Mouse (Mus musculus) midbrain, embryonic 12.5 days (tissue): ENCODE measurements around the gene Zfp362. TPM values are rescaled to one million over a fixed set of nuclear protein-coding genes. Genes with fewer than 3 reads are reported as not detected.

ENCODE experiments used
- ATAC-seq: fragments of 200-750 bp; cut with Nextera tagmentation; 2 replicates; pipeline ENCODE4 v1.8.0; 2017; ENCODE audit warnings: low read depth, moderate TSS enrichment, moderate library complexity; ENCODE audit not compliant: low FRiP score
- H3K27ac ChIP-seq: fragments of 300-500 bp; sonication (generic); replicated peaks from 2 replicates; pipeline ENCODE4 v1.5.1; 2016; ENCODE audit warnings: mild to moderate bottlenecking
- H3K27me3 ChIP-seq: fragments of 300-500 bp; sonication (generic); 2 replicates; pipeline ENCODE4 v1.6.1; 2016; ENCODE audit warnings: mild to moderate bottlenecking
- H3K36me3 ChIP-seq: fragments of 300-500 bp; sonication (generic); 2 replicates; pipeline ENCODE4 v1.6.1; 2016
- H3K4me1 ChIP-seq: fragments of 300-500 bp; sonication (generic); 2 replicates; pipeline ENCODE4 v1.6.1; 2016
- H3K4me2 ChIP-seq: fragments of 300-500 bp; sonication (generic); replicated peaks from 2 replicates; pipeline ENCODE4 v1.6.1; 2016; ENCODE audit warnings: mild to moderate bottlenecking, moderate library complexity
- H3K4me3 ChIP-seq: fragments of 300-500 bp; sonication (generic); 2 replicates; pipeline ENCODE4 v1.5.1; 2016; ENCODE audit warnings: mild to moderate bottlenecking
- H3K9ac ChIP-seq: fragments of 300-500 bp; sonication (generic); replicated peaks from 2 replicates; pipeline ENCODE4 v1.6.1; 2016; ENCODE audit warnings: mild to moderate bottlenecking, moderate library complexity
- H3K9me3 ChIP-seq: fragments of 300-500 bp; sonication (generic); 2 replicates; pipeline ENCODE4 v1.6.1; 2016; ENCODE audit warnings: mild to moderate bottlenecking
- WGBS: fragments of 180-500 bp; shearing (Covaris S2); methylation state at CpG from one replicate; pipeline ENCODE4 v1.1.7; 2016; 5-methylcytosine and 5-hydroxymethylcytosine counted together
- polyA plus RNA-seq: library from polyadenylated mRNA; unstranded; fragments of >200 nt; fragmentation: Nextera tagmentation; extraction: Ambion mirVana; gene quantifications from 2 replicates; pipeline ENCODE4 v1.2.1, GENCODE M21; 2016

The Zfp362 gene
- polyA plus RNA-seq, 1 experiment from 2014 or later = 43.5 TPM

GRCm38 (mm10) chr4:128734721-128735671 is 70.8 kb downstream of the Zfp362 start:
- H3K27me3 ChIP-seq = no peaks in the 10 kb centered on the region
- no peak for ATAC-seq
- peaks cover 82% of the 10 kb centered on the region for H3K4me1 ChIP-seq
- no peaks in the 10 kb centered on the region for H3K9me3 ChIP-seq
- 0 out of 2 replicates have a peak overlapping the region, but pooled peaks have one; percentile 3 for H3K4me3 ChIP-seq
- H3K9ac ChIP-seq = peak overlapping the region; percentile 43
- peak overlapping the region; percentile 81 for H3K27ac ChIP-seq
- peaks cover 15% of the 10 kb centered on the region; the same call in 1 of the 2 replicates for H3K36me3 ChIP-seq
- WGBS = 78% methylated on average over 18 of the region's 18 CpGs
- peak overlapping the region; percentile 30 for H3K4me2 ChIP-seq

DNA sequence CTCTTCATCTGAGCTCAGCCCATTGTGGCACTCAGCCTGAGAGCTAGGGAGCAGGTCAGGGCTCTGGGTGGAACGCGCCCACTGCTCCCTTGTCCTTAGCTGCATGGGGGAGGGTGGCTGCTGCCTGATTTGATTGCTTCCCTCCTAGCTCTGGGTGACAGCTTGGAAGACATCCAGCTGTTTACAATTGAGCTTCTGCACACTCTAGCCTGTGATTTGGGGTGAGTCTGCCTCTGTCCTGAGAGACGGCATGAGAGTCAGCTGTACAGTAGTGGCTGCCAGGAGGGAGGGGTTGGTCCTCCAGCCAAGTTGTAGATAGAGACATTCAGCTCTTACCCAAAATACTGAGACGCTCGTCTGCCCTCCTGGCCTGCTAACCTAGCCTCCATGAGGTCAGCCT is 71.6 kb downstream of the Zfp362 start:
- peak overlapping the region; percentile 81 for H3K27ac ChIP-seq
- peak overlapping the region; percentile 30 for H3K4me2 ChIP-seq
- H3K27me3 ChIP-seq = no peaks in the 10 kb centered on the region
- H3K36me3 ChIP-seq = peaks cover 15% of the 10 kb centered on the region; the same call in 1 of the 2 replicates
- no peaks in the 10 kb centered on the region for H3K9me3 ChIP-seq
- ATAC-seq = no peak
- WGBS = 22% methylated on average over 5 of the region's 5 CpGs
- peak overlapping the region; percentile 43 for H3K9ac ChIP-seq
- peaks cover 89% of the 10 kb centered on the region for H3K4me1 ChIP-seq
- 0 out of 2 replicates have a peak overlapping the region, but pooled peaks have one; percentile 3 for H3K4me3 ChIP-seq

DNA sequence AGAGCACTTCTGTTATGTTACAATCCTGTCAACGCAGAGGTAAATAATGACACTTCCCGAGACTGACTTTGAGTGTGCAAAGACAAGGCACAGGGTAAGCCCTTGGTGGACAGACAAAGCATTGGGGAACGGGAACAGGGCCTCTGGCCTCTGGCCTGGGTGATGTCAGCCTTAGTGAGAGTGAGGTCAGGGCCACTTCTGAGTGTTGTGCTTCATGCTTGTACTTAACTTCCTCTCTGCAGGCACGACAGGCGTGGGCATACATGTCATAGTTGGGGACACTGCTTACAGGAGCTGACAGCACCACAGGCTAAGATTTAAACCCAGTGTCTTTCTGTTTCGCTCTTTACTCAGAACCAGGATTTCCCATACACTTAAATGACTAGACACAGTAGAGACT is 72.3 kb downstream of the Zfp362 start:
- Histone ChIP-seq H3K4me2 (peak overlapping the region; percentile 30), H3K36me3 (peaks cover 15% of the 10 kb centered on the region; the same call in 1 of the 2 replicates)

DNA sequence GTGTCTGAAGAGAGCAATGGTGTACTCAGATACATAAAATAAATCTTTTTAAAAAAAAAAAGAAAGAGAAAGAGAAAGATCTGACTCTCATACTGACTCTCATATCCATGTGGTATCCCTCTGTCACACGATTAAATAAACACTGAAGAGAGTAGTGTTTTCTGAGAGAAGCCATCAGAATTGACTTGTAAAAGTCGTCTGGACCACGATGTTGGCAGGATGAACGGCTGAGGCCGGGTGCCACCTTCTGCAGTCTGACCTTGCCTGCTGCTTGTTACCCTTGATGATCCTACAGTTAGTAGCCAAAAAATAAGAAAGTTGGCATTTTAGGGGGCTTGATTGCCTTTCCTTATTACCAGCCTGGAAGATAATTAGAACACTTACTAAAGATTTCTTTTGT is 73.1 kb downstream of the Zfp362 start:
- 53% methylated on average over 5 of the region's 5 CpGs for WGBS
- Histone ChIP-seq H3K4me3 (no peak overlapping the region), H3K27me3 (no peaks in the 10 kb centered on the region), H3K9ac (no peak overlapping the region), H3K27ac (no peak overlapping the region), H3K4me2 (peak overlapping the region; percentile 30; the same call in 1 of the 2 replicates), H3K9me3 (no peaks in the 10 kb centered on the region), H3K36me3 (peaks cover 15% of the 10 kb centered on the region; the same call in 1 of the 2 replicates), H3K4me1 (peaks cover 85% of the 10 kb centered on the region)
- ATAC-seq = no peak

More for the DNA sequence above, 72.3 kb downstream of the Zfp362 start:
- no peaks in the 10 kb centered on the region for H3K27me3 ChIP-seq
- 36% methylated on average over 6 of the region's 6 CpGs for WGBS
- H3K4me1 ChIP-seq = peaks cover 92% of the 10 kb centered on the region
- H3K9ac ChIP-seq = peak overlapping the region; percentile 43
- no peak overlapping the region for H3K4me3 ChIP-seq
- peak overlapping the region; percentile 81 for H3K27ac ChIP-seq
- no peak for ATAC-seq
- no peaks in the 10 kb centered on the region for H3K9me3 ChIP-seq

DNA sequence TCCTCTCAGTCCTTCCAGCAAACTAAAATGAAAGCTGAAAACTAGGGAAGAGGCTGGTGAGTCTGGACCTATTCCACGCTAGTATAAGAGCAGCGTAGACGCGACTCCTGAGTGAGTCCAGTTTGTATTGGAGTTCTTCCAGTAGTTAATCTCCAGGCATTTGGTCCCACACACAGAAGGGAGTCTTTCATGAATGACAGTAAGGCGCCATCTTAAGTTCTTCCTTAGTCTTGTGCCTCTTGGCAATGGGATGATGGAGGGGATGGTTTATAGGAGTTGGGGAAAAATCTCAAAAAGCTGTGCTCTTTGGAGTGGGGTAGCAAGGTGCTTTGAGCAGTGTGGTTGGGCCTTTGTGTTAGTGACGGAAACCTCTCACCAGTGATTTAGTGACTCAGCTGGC is 75.6 kb downstream of the Zfp362 start:
- H3K27ac ChIP-seq = peak overlapping the region; percentile 96; the same call in 1 of the 2 replicates
- ATAC-seq = no peak

GRCm38 (mm10) chr4:128729709-128730037 is 76.2 kb downstream of the Zfp362 start:
- peaks cover 76% of the 10 kb centered on the region for H3K4me1 ChIP-seq
- peak overlapping the region; percentile 100 for H3K9ac ChIP-seq
- WGBS = 11% methylated on average over 5 of the region's 5 CpGs
- no peak for ATAC-seq
- peak overlapping the region; percentile 99 for H3K4me3 ChIP-seq
- peaks cover 11% of the 10 kb centered on the region; the same call in 1 of the 2 replicates for H3K36me3 ChIP-seq
- peak overlapping the region; percentile 100 for H3K4me2 ChIP-seq
- H3K27me3 ChIP-seq = peaks cover 2% of the 10 kb centered on the region; the same call in 1 of the 2 replicates
- H3K27ac ChIP-seq = peak overlapping the region; percentile 96
- H3K9me3 ChIP-seq = no peaks in the 10 kb centered on the region

More for the DNA sequence above, 75.6 kb downstream of the Zfp362 start:
- peaks cover 15% of the 10 kb centered on the region; the same call in 1 of the 2 replicates for H3K36me3 ChIP-seq
- H3K4me1 ChIP-seq = peaks cover 78% of the 10 kb centered on the region
- H3K4me3 ChIP-seq = peak overlapping the region; percentile 99
- no peaks in the 10 kb centered on the region for H3K27me3 ChIP-seq
- 59% methylated on average over 6 of the region's 6 CpGs for WGBS
- H3K9me3 ChIP-seq = no peaks in the 10 kb centered on the region
- H3K9ac ChIP-seq = peak overlapping the region; percentile 100
- peak overlapping the region; percentile 100 for H3K4me2 ChIP-seq

DNA sequence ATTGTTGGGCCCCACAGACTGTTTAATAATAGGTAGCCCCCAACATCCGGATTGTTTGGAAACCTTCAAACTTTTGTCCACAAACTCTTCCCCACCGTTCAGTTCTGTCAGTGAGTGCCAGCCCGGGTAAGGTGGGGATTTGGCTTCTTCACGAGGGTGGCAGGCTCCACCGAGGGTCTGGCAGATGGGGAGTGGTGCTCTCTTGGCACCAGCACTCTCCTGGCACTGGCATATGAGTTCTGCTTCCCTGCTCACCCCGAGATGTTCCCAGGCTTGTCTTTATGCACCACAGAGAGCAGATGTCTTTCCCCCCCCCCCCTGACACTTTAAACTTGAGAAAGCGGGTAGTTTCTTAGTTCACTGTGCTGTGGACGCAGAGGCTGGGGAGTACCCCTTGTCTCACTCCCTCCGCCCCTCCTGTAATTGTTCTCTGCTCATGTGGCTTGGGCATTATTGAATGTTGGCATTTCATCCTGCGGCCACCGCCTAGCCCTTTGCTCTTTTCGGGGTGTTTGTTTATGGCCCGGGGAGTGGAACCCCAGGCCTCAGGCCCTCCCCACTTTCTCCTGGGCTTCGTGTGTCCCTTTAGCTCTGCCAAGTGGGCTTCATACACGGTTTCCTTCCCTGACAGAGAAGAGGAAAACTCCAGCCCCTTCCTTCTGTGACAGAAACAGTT is 76.7 kb downstream of the Zfp362 start:
- Histone ChIP-seq H3K27ac (peak overlapping the region; percentile 96), H3K36me3 (peaks cover 7% of the 10 kb centered on the region; the same call in 1 of the 2 replicates), H3K4me2 (peak overlapping the region; percentile 100), H3K4me1 (peaks cover 72% of the 10 kb centered on the region), H3K9me3 (no peaks in the 10 kb centered on the region), H3K4me3 (peak overlapping the region; percentile 99), H3K9ac (peak overlapping the region; percentile 100), H3K27me3 (peaks cover 2% of the 10 kb centered on the region; the same call in 1 of the 2 replicates)
- WGBS = 7% methylated on average over 15 of the region's 15 CpGs
- no peak for ATAC-seq

- H3K9ac ChIP-seq = peak overlapping the region; percentile 100
- peak overlapping the region; percentile 100 for H3K4me2 ChIP-seq
- H3K9me3 ChIP-seq = no peaks in the 10 kb centered on the region
- peaks cover 2% of the 10 kb centered on the region; the same call in 1 of the 2 replicates for H3K27me3 ChIP-seq
- peaks cover 7% of the 10 kb centered on the region; the same call in 1 of the 2 replicates for H3K36me3 ChIP-seq
- no peak for ATAC-seq
- peaks cover 71% of the 10 kb centered on the region for H3K4me1 ChIP-seq
- H3K4me3 ChIP-seq = peak overlapping the region; percentile 99
- H3K27ac ChIP-seq = peak overlapping the region; percentile 96
- WGBS = 0% methylated on average over 5 of the region's 5 CpGs
These were observed 77.4 kb downstream of the Zfp362 start for GRCm38 (mm10) chr4:128728431-128728851.

DNA sequence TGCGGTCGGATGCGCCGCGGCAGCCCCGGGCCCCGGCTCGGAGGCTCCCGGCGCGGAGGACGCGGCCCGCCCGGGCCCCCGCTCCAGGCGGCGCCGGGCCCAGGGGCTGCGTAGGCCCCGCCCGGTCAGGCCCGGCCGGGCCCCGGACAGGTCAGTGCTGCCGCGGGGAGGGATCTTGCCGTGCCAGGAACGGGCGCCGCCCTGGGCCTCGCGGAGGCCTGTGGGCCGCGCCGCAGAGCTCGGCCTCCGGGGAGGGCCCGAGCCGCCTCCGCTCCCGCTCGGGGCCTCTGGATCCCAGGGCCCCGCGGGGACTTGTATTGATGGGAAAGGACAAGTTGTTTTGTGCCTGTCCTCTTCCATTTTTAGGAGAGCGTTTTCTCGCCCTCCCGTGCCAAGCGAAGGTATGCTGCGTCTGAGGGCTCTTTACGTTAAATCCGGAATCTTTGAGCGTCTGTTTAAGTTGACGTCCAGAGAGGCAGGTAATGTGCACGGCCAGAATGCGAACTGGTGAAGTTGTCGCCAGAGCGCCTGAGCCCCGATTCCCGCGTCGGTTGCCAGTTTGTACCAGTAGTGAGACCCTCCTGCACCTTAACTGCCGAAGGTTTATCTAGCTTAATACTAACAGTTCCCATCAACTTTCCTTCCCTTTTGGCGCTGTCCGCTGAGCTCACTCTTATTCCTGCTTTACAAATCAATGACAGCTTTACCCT is 78.0 kb downstream of the Zfp362 start:
- Histone ChIP-seq H3K4me3 (peak overlapping the region; percentile 99), H3K9me3 (no peaks in the 10 kb centered on the region), H3K4me2 (peak overlapping the region; percentile 100), H3K27ac (peak overlapping the region; percentile 96), H3K27me3 (peaks cover 2% of the 10 kb centered on the region; the same call in 1 of the 2 replicates), H3K4me1 (peaks cover 69% of the 10 kb centered on the region), H3K9ac (peak overlapping the region; percentile 100), H3K36me3 (peaks cover 7% of the 10 kb centered on the region; the same call in 1 of the 2 replicates)
- under 1% methylated on average over 65 of the region's 65 CpGs for WGBS
- ATAC-seq = peak; percentile 61

DNA sequence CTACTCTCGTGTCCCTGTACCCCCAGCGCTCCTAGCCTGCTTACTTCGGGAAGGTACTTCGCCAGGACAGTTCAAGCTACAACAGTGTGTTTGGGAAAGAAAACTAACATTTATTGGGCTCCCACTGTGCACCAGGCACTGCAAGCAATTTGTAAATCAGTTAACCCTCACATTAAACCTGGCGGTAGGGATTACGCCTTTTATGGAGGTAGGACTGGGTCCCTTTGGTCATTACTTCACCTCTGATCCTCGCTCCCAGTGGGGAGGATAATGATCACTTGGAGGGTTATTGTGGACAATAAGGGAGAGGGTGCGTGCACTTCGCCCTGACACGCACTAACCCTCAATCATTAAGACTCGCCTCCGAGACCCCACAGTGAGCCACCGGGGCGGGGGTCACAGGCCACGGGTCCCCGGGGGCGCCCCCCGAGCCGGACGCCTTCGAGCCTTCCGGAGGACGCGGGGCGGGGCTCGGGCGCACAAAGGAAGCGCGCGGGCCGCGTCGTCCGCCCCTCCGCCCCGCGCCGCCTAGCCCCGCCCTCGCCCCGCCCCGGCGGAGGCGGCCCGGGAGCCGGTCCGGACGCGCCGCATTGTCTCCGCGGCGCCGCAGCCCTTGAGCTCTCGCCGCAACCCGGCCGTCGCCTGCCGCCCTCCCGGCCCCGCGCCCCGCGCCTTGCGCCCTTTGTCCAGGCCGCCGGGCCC is 78.7 kb downstream of the Zfp362 start:
- 3% methylated on average over 45 of the region's 68 CpGs for WGBS
- Histone ChIP-seq H3K27me3 (peaks cover 2% of the 10 kb centered on the region; the same call in 1 of the 2 replicates), H3K9me3 (no peaks in the 10 kb centered on the region), H3K4me3 (peak overlapping the region; percentile 99), H3K9ac (peak overlapping the region; percentile 100), H3K4me2 (peak overlapping the region; percentile 100), H3K36me3 (peaks cover 7% of the 10 kb centered on the region; the same call in 1 of the 2 replicates), H3K27ac (peak overlapping the region; percentile 96), H3K4me1 (peaks cover 69% of the 10 kb centered on the region)
- ATAC-seq = peak; percentile 90
